Mouse (Mus musculus) erythroblast, embryonic 14.5 days (primary cell): Measurements from ENCODE around the gene Gbp10. TPM values are rescaled to one million over a fixed set of nuclear protein-coding genes. Genes with fewer than 3 reads are reported as not detected.

Experiments
- H3K27me3 ChIP-seq: 2 replicates; pipeline ENCODE4 v1.6.1; 2012; ENCODE audit warnings: inconsistent platforms; ENCODE audit not compliant: control insufficient read depth
- H3K36me3 ChIP-seq: 2 replicates; pipeline ENCODE4 v1.6.1; 2012; ENCODE audit warnings: mild to moderate bottlenecking, inconsistent platforms; ENCODE audit not compliant: control insufficient read depth
- H3K4me1 ChIP-seq: 2 replicates; pipeline ENCODE4 v1.6.1; 2012; ENCODE audit warnings: inconsistent platforms; ENCODE audit not compliant: control insufficient read depth
- H3K4me3 ChIP-seq: replicated peaks from 2 replicates; pipeline ENCODE3; 2012; ENCODE audit warnings: moderate library complexity, mild to moderate bottlenecking, inconsistent platforms
- H3K9me3 ChIP-seq: 2 replicates; pipeline ENCODE4 v1.6.1; 2012; ENCODE audit warnings: low read length, inconsistent platforms, mixed read lengths; ENCODE audit not compliant: control insufficient read depth
- GATA1 ChIP-seq: IDR thresholded peaks from 2 replicates; pipeline ENCODE4 v1.6.1; 2012; ENCODE audit warnings: low read length, inconsistent platforms, mixed read lengths
- TAL1 ChIP-seq: IDR thresholded peaks from 3 replicates; pipeline ENCODE4 v1.6.1; 2012; ENCODE audit warnings: low read length, inconsistent platforms, mixed read lengths
- polyA plus RNA-seq: library from polyadenylated mRNA; stranded (reverse); fragments of >175 nt; gene quantifications from 2 replicates; pipeline ENCODE4 v1.2.3, GENCODE M21; 2012

Gbp10 gene
- polyA plus RNA-seq, 1 experiment, result not detected

DNA sequence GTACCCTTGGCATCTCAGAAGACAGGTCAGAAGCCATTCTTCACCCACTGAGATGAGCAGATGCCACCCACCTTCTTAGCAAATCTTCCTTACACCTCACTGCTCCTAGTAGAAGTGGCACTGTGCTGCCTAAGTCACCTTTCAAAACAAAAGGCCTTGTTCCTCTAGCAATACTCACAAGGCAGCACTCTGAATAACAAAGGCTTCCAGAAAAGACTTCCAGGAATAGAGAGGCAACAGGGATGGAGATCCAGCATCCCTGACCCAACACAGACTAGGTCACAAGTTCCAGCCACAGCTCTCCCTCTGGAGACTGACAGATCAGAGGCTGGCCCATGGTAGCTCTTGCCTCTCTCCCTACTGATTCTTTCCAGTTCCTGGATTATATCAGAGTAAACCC, 57.9 kb downstream of the Gbp10 start:
- no peaks in the 10 kb centered on the region for H3K4me1 ChIP-seq
- peaks cover 5% of the 10 kb centered on the region; the same call in 1 of the 2 replicates for H3K9me3 ChIP-seq
- no peaks in the 10 kb centered on the region for H3K27me3 ChIP-seq
- TF ChIP-seq TAL1 (no peak), GATA1 (no peak)
- no peaks in the 10 kb centered on the region for H3K36me3 ChIP-seq
- H3K4me3 ChIP-seq, result no peak overlapping the region

Other genes with a start within 250 kb of the Gbp10 start
- 0.01 TPM in 1 of 2 replicates, not detected in the other for gene Gbp9, start 100.0 kb downstream of the Gbp10 start, polyA plus RNA-seq
- 0.03 TPM in 1 of 2 replicates, not detected in the other for gene Gbp8, start 100.0 kb downstream of the Gbp10 start, polyA plus RNA-seq
- gene Gbp4, start 99.9 kb downstream of the Gbp10 start, polyA plus RNA-seq, result 0.10 TPM in 1 of 2 replicates, not detected in the other
- 0.01 TPM in 1 of 2 replicates, not detected in the other for gene Gm43302, start 54.2 kb upstream of the Gbp10 start, polyA plus RNA-seq
- not detected in 2 replicates for gene Gbp6, start 54.2 kb upstream of the Gbp10 start, polyA plus RNA-seq
- gene Lrrc8b, start 176.2 kb upstream of the Gbp10 start, polyA plus RNA-seq, result 0.14 and 0.21 TPM in 2 replicates